Mouse (Mus musculus) mammary gland, adult 2 months (tissue): ENCODE data around the gene Msln. TPM values are rescaled to one million over a fixed set of nuclear protein-coding genes. Genes with fewer than 3 reads are reported as not detected.

Source experiments
- polyA plus RNA-seq: library from polyadenylated mRNA; depleted of rRNA; stranded (reverse); fragments of >200 nt; gene quantifications from 2 replicates; pipeline ENCODE4 v1.2.3, GENCODE M21; 2012; ENCODE audit warnings: low replicate concordance; rRNA removed

The Msln gene
- 0.10 and 0.33 TPM in 2 replicates for polyA plus RNA-seq

GRCm38 (mm10) chr17:25754241-25754640 is at the start of gene Msln:
Msln (minus strand) TSS chr17:25754378.

GRCm38 (mm10) chr17:25796951-25797369 is 42.8 kb upstream of the Msln start, which contains the start of gene Metrn:
Metrn (minus strand) TSS chr17:25797136.

GRCm38 (mm10) chr17:25795609-25796092 is 41.5 kb upstream of the Msln start, which contains the start of gene AC134908.4:
AC134908.4 (minus strand) TSS chr17:25795659.

GRCm38 (mm10) chr17:25792615-25793014 is 38.4 kb upstream of the Msln start, which contains the start of gene Fam173a:
Fam173a (minus strand) TSS chr17:25792901.

GRCm38 (mm10) chr17:25786280-25786679 is 32.1 kb upstream of the Msln start, which contains the start of gene Ccdc78:
Ccdc78 (plus strand) TSS chr17:25786580.

GRCm38 (mm10) chr17:25785281-25785745 is 31.1 kb upstream of the Msln start, which contains the start of gene Haghl:
Haghl (minus strand) TSS chr17:25785673.

GRCm38 (mm10) chr17:25773549-25774120 is 19.5 kb upstream of the Msln start, which contains the start of gene Narfl:
Narfl (plus strand) TSS chr17:25773776.

GRCm38 (mm10) chr17:25735745-25736144 is 18.4 kb downstream of the Msln start, which contains the start of gene Mslnl:
Mslnl (plus strand) TSS chr17:25736042.

GRCm38 (mm10) chr17:25727265-25728008 is 26.7 kb downstream of the Msln start, which contains the start of the genes Chtf18 and Rpusd1:
Chtf18 (minus strand) TSS chr17:25727419.
Rpusd1 (plus strand) TSS chr17:25727670.

GRCm38 (mm10) chr17:25716711-25717637 is 37.2 kb downstream of the Msln start, which contains the start of gene Gng13:
Gng13 (plus strand) TSS chr17:25717171.

Other genes with a start within 250 kb of the Msln start
- 2.3 and 3.2 TPM in 2 replicates for gene Sox8, start 183.7 kb downstream of the Msln start, polyA plus RNA-seq
- 25.5 and 38.9 TPM in 2 replicates for gene Lmf1, start 175.3 kb downstream of the Msln start, polyA plus RNA-seq
- gene Gng13, start 37.2 kb downstream of the Msln start, polyA plus RNA-seq, result not detected in 2 replicates
- 4.7 and 6.1 TPM in 2 replicates for gene Chtf18, start 27.0 kb downstream of the Msln start, polyA plus RNA-seq
- gene Rpusd1, start 26.7 kb downstream of the Msln start, polyA plus RNA-seq, result 41.7 and 54.2 TPM in 2 replicates
- gene Mslnl, start 18.3 kb downstream of the Msln start, polyA plus RNA-seq, result 0.14 and 0.17 TPM in 2 replicates
- gene Narfl, start 19.4 kb upstream of the Msln start, polyA plus RNA-seq, result 20.4 and 28.7 TPM in 2 replicates
- 36.0 and 41.6 TPM in 2 replicates for gene Haghl, start 31.3 kb upstream of the Msln start, polyA plus RNA-seq
- not detected in 2 replicates for gene Ccdc78, start 32.2 kb upstream of the Msln start, polyA plus RNA-seq
- gene Fam173a, start 38.5 kb upstream of the Msln start, polyA plus RNA-seq, result 114 and 133 TPM in 2 replicates
- gene AC134908.4, start 41.3 kb upstream of the Msln start, polyA plus RNA-seq, result 0.88 TPM in 1 of 2 replicates, not detected in the other
- 35.1 and 74.2 TPM in 2 replicates for gene Metrn, start 42.8 kb upstream of the Msln start, polyA plus RNA-seq
- gene Fbxl16, start 54.7 kb upstream of the Msln start, polyA plus RNA-seq, result 0.97 and 1.1 TPM in 2 replicates
- gene Wdr24, start 69.2 kb upstream of the Msln start, polyA plus RNA-seq, result 41.0 and 41.4 TPM in 2 replicates
- 56.2 and 97.4 TPM in 2 replicates for gene Jmjd8, start 74.5 kb upstream of the Msln start, polyA plus RNA-seq
- gene Stub1, start 79.0 kb upstream of the Msln start, polyA plus RNA-seq, result 122 and 125 TPM in 2 replicates
- gene Rhbdl1, start 82.9 kb upstream of the Msln start, polyA plus RNA-seq, result 44.8 and 79.9 TPM in 2 replicates
- gene Gm20683, start 87.4 kb upstream of the Msln start, polyA plus RNA-seq, result 63.0 and 78.8 TPM in 2 replicates
- gene Rhot2, start 90.5 kb upstream of the Msln start, polyA plus RNA-seq, result 85.6 and 87.3 TPM in 2 replicates
- gene Wdr90, start 107.1 kb upstream of the Msln start, polyA plus RNA-seq, result 34.5 and 41.1 TPM in 2 replicates
- 102 and 244 TPM in 2 replicates for gene Mcrip2, start 114.4 kb upstream of the Msln start, polyA plus RNA-seq
- 71.6 and 142 TPM in 2 replicates for gene Mettl26, start 120.7 kb upstream of the Msln start, polyA plus RNA-seq
- 0.98 and 1.3 TPM in 2 replicates for gene Wfikkn1, start 126.5 kb upstream of the Msln start, polyA plus RNA-seq
- 36.1 and 46.6 TPM in 2 replicates for gene Rab40c, start 165.3 kb upstream of the Msln start, polyA plus RNA-seq
- gene Pigq, start 190.6 kb upstream of the Msln start, polyA plus RNA-seq, result 132 and 209 TPM in 2 replicates
- not detected in 2 replicates for gene Nhlrc4, start 190.6 kb upstream of the Msln start, polyA plus RNA-seq
- gene A930017K11Rik, start 198.2 kb upstream of the Msln start, polyA plus RNA-seq, result 0.05 TPM in 1 of 2 replicates, not detected in the other
- gene Capn15, start 231.4 kb upstream of the Msln start, polyA plus RNA-seq, result 36.5 and 53.9 TPM in 2 replicates